Mouse (Mus musculus): ENCODE measurements around the gene Trim27. TPM values are rescaled to one million over a fixed set of nuclear protein-coding genes. Genes with fewer than 3 reads are reported as not detected.

Gene Trim27
- 7.6 and 8.7 TPM in 2 replicates for polyA plus RNA-seq (2012)

- Histone ChIP-seq H3K9me3 (ENCODE audit: control insufficient read depth, low read length) (no peaks in the 10 kb centered on the region), H3K4me1 (ENCODE audit: control insufficient read depth) (peaks cover 52% of the 10 kb centered on the region), H3K36me3 (ENCODE audit: control insufficient read depth) (peaks cover 31% of the 10 kb centered on the region), H3K4me3 (replicated peaks) (peak within 1 kb of the TSS; percentile 68), H3K27me3 (ENCODE audit: control insufficient read depth) (peaks cover under 1% of the 10 kb centered on the region; the same call in 1 of the 2 replicates)
- TF ChIP-seq TAL1 (IDR thresholded peaks at IDR 0.05; ENCODE audit: low read length) (no peak), GATA1 (IDR thresholded peaks at IDR 0.05; ENCODE audit: low read length) (no peak)
Measured at GRCm38 (mm10) chr13:21179367-21179723, at the start of gene Trim27. TSS of gene Trim27 (plus strand) at chr13:21179445.

GRCm38 (mm10) chr13:21142421-21142820 lies 36.8 kb upstream of the Trim27 start:
- Histone ChIP-seq H3K4me3 (replicated peaks) (no peak overlapping the region), H3K27me3 (ENCODE audit: control insufficient read depth) (no peaks in the 10 kb centered on the region; the same call in 1 of the 2 replicates), H3K36me3 (ENCODE audit: control insufficient read depth) (no peaks in the 10 kb centered on the region), H3K9me3 (ENCODE audit: control insufficient read depth, low read length) (no peaks in the 10 kb centered on the region), H3K4me1 (ENCODE audit: control insufficient read depth) (no peaks in the 10 kb centered on the region)
- TF ChIP-seq GATA1 (IDR thresholded peaks at IDR 0.05; ENCODE audit: low read length): no peak
- TF ChIP-seq TAL1 (IDR thresholded peaks at IDR 0.05; ENCODE audit: low read length): no peak

GRCm38 (mm10) chr13:21145767-21146166 lies 33.5 kb upstream of the Trim27 start, which contains the start of gene Olfr1368:
TSS of gene Olfr1368 (minus strand) at chr13:21145867.
- TF ChIP-seq GATA1 (IDR thresholded peaks at IDR 0.05; ENCODE audit: low read length): no peak
- no peak for TF ChIP-seq TAL1 (IDR thresholded peaks at IDR 0.05; ENCODE audit: low read length)
- Histone ChIP-seq H3K27me3 (ENCODE audit: control insufficient read depth) (no peaks in the 10 kb centered on the region; the same call in 1 of the 2 replicates), H3K36me3 (ENCODE audit: control insufficient read depth) (no peaks in the 10 kb centered on the region), H3K4me3 (replicated peaks) (no peak within 1 kb of the TSS), H3K4me1 (ENCODE audit: control insufficient read depth) (no peaks in the 10 kb centered on the region), H3K9me3 (ENCODE audit: control insufficient read depth, low read length) (no peaks in the 10 kb centered on the region)

DNA sequence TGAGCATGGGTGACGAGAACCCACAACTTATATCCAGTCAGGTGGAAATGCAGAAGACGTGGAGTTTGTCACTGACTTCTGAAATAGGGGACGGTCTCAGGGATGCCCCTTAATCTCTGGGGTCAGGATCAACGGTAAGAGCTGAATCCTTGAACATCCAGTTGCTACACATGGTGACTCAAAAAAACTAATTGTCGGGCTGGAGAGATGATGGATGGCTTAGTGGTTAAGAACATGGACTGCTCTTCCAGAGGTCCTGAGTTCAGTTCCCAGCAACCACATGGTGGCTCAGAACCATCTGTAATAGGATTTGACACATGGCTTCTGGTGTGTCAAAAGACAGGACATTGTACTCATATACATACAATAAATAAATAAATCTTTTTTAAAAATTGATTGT lies 23.4 kb upstream of the Trim27 start:
- no peak for TF ChIP-seq GATA1 (IDR thresholded peaks at IDR 0.05; ENCODE audit: low read length)
- TF ChIP-seq TAL1 (IDR thresholded peaks at IDR 0.05; ENCODE audit: low read length): no peak
- peaks cover 22% of the 10 kb centered on the region for H3K4me1 ChIP-seq (ENCODE audit: control insufficient read depth)
- no peaks in the 10 kb centered on the region for H3K36me3 ChIP-seq (ENCODE audit: control insufficient read depth)
- no peaks in the 10 kb centered on the region for H3K9me3 ChIP-seq (ENCODE audit: control insufficient read depth, low read length)
- no peak overlapping the region for H3K4me3 ChIP-seq (replicated peaks)
- H3K27me3 ChIP-seq (ENCODE audit: control insufficient read depth): peaks cover 47% of the 10 kb centered on the region

GRCm38 (mm10) chr13:21158071-21158470 lies 21.2 kb upstream of the Trim27 start:
- Histone ChIP-seq H3K36me3 (ENCODE audit: control insufficient read depth) (no peaks in the 10 kb centered on the region), H3K4me3 (replicated peaks) (no peak overlapping the region), H3K27me3 (ENCODE audit: control insufficient read depth) (peaks cover 49% of the 10 kb centered on the region), H3K4me1 (ENCODE audit: control insufficient read depth) (peaks cover 31% of the 10 kb centered on the region), H3K9me3 (ENCODE audit: control insufficient read depth, low read length) (no peaks in the 10 kb centered on the region)
- TF ChIP-seq GATA1 (IDR thresholded peaks at IDR 0.05; ENCODE audit: low read length): no peak
- TF ChIP-seq TAL1 (IDR thresholded peaks at IDR 0.05; ENCODE audit: low read length): no peak

DNA sequence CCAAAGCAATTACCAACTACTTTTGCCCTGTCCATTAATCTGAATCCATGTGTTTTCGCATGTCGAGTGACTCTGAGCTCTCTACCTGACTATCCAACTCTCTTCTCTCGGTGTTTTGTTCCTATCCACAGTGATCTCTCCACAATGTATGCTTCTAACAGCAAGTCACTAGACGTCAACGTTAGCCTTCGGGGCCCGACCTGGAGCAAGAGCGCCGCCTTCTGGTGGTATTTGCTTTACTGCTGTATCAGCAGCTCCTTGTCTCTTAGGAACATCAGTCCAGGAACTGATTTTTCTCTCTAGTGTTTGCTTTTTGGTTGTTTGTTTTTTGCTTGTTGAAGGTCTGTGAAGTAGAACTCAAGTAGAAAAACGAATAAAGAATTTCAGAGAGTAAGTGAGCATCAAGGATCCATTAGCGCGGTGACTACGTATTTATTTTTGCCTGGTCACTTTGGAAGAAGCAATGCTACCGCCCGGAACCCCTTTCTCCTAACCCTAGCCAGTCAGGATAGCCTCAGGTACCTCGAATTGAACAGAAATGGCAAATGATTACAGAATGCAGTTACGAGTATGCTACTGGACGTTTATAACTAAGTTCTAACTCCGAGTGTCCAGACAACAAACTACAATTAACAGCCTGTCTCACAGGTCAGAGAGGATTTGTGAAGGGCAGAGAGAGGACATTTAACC lies 20.3 kb upstream of the Trim27 start:
- TF ChIP-seq TAL1 (IDR thresholded peaks at IDR 0.05; ENCODE audit: low read length) (no peak), GATA1 (IDR thresholded peaks at IDR 0.05; ENCODE audit: low read length) (no peak)
- peaks cover 32% of the 10 kb centered on the region for H3K4me1 ChIP-seq (ENCODE audit: control insufficient read depth)
- H3K9me3 ChIP-seq (ENCODE audit: control insufficient read depth, low read length): no peaks in the 10 kb centered on the region

GRCm38 (mm10) chr13:21159475-21159819 lies 19.8 kb upstream of the Trim27 start:
- Histone ChIP-seq H3K9me3 (ENCODE audit: control insufficient read depth, low read length) (no peaks in the 10 kb centered on the region), H3K27me3 (ENCODE audit: control insufficient read depth) (peaks cover 59% of the 10 kb centered on the region), H3K36me3 (ENCODE audit: control insufficient read depth) (no peaks in the 10 kb centered on the region), H3K4me3 (replicated peaks) (peak overlapping the region; percentile 75), H3K4me1 (ENCODE audit: control insufficient read depth) (peaks cover 37% of the 10 kb centered on the region)
- no peak for TF ChIP-seq GATA1 (IDR thresholded peaks at IDR 0.05; ENCODE audit: low read length)

More for the DNA sequence above, 20.3 kb upstream of the Trim27 start:
- H3K36me3 ChIP-seq (ENCODE audit: control insufficient read depth): no peaks in the 10 kb centered on the region
- peak overlapping the region; percentile 75 for H3K4me3 ChIP-seq (replicated peaks)
- peaks cover 55% of the 10 kb centered on the region for H3K27me3 ChIP-seq (ENCODE audit: control insufficient read depth)

DNA sequence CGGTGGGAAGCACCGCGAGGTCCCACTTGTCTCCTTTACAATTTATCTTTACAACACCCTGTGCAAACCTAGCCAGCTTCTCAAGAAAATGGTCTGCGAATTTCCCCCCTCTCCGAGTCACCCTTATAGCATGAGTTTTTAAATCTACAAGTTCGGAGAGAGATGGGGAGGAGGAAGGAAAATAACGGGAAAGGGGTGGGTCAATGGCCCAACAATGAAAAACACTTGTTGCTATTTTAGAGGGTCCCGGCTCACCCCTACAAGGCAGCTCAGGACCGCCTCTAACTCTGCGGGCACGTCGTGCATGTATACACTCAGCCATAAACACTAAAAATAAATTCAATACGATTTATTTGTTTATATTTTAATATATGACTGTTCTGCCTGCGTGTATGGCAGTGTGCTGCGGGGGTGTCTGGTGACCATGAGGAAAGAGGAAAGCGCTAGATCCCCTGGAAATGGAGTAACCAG lies 19.2 kb upstream of the Trim27 start:
- no peak for TF ChIP-seq GATA1 (IDR thresholded peaks at IDR 0.05; ENCODE audit: low read length)
- no peak for TF ChIP-seq TAL1 (IDR thresholded peaks at IDR 0.05; ENCODE audit: low read length)
- Histone ChIP-seq H3K36me3 (ENCODE audit: control insufficient read depth) (no peaks in the 10 kb centered on the region), H3K4me1 (ENCODE audit: control insufficient read depth) (peaks cover 39% of the 10 kb centered on the region), H3K9me3 (ENCODE audit: control insufficient read depth, low read length) (no peaks in the 10 kb centered on the region), H3K27me3 (ENCODE audit: control insufficient read depth) (peaks cover 65% of the 10 kb centered on the region), H3K4me3 (replicated peaks) (peak overlapping the region; percentile 75)

DNA sequence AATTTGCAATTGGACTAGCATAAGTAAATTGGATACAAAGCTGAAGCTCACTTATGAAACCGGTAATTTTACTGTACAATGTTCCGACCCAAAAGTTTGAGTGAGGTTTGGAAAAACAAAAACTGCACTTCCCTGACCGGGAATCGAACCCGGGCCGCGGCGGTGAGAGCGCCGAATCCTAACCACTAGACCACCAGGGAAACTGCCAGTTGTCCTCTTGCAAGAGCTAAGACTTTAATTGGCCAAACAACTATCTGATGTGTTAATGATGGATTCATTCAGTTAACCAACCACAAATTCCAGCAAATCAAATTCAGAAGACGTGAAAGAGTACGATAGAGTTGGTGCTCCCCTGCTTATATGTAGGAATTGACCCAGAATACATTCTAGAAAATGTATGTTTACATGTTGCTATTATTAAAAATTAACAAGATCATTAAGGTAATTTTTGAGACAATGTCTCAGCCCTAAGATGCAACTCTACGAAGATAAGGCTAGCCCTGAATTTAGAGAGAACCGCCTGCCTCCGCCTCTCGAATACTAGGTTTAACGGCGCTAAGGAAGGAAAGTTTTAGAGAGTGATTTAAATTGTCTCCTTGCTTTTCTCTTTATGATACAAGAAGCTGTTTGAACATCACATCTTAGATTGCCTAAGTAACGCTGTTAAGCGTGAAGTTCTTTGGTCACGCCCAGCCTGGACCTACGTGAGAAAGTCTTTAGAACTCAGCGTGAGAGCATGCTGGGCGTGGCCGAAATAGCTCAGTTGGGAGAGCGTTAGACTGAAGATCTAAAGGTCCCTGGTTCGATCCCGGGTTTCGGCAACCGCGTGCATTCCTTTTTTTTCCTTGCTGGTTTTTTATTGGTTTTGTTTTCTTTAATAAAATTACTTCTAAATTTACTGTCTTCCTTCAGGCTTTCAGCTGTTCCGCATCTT lies 18.3 kb upstream of the Trim27 start:
- H3K27me3 ChIP-seq (ENCODE audit: control insufficient read depth): peaks cover 68% of the 10 kb centered on the region
- TF ChIP-seq TAL1 (IDR thresholded peaks at IDR 0.05; ENCODE audit: low read length) (no peak), GATA1 (IDR thresholded peaks at IDR 0.05; ENCODE audit: low read length) (peak; percentile 42; the same call in 1 of the 2 replicates)
- no peaks in the 10 kb centered on the region for H3K9me3 ChIP-seq (ENCODE audit: control insufficient read depth, low read length)
- H3K4me1 ChIP-seq (ENCODE audit: control insufficient read depth): peaks cover 39% of the 10 kb centered on the region
- peak overlapping the region; percentile 75 for H3K4me3 ChIP-seq (replicated peaks)
- H3K36me3 ChIP-seq (ENCODE audit: control insufficient read depth): no peaks in the 10 kb centered on the region

All from erythroblast, embryonic 14.5 days (primary cell).